Mouse (Mus musculus) retina, postnatal 7 days (tissue): ENCODE measurements around the gene Ist1.
A peak's percentile ranks its signal among the peaks of the same experiment; 100 is the strongest.

Experiments
- DNase-seq: peaks from one replicate; pipeline ENCODE4 v3.0.0-alpha.2; 2012; ENCODE audit warnings: low read depth, low spot score

Ist1 gene

DNA sequence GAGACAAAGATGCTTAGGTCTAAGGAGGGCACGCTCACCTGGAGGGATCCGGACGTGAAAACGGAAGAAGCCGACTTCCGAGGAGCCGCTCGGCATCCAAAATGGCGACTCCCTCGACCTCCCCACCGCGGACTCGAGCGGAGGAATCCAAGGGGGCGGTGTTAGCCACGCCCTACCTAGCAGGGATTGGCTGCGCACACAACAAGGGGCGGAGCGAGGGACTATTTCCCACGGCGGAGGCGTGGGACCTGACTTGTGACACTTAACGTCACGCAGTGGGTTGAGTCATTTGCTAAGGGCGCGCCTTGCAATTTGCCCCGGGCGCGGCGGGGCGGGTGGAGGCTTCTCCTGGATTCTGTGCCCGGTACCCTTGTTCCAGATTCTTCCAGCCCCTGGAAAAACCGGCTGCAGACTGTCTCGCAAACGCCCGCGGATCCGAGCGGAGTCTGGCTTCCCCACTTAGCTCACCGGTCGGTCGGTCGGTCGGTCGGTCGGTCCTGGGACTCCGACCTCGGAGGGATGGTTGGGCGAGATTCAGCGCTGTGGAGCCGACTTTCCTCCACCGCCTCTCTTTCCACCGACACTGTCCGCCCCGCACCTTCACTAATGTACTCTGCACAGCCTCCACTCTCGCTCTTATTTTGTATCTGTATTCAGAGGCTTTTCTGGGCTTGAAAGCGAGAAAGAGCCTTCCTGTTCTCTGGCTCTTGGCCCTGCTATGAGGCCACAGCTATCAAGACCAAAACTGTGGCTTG lies at the start of gene Ist1:
Ist1 (minus strand) TSS at position 115 of the 755 bp plus-strand sequence.
- DNase-seq, result peak; percentile 99

DNA sequence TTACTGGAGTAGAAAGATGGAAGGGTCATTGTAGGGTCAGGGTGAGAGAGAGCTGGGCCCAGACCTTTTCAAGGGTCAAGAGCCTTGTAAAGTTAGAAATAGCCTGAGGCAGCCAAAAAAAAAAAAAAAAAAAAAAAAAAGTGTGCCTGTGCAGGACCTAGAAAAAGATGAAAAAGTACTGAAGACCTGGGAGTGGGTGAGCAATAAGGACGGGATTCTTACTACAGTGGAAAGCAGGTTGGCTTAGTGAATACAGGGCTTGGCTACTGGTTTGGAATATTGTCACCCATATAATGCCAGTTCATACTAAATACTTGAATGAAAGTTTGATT lies 45.0 kb upstream of the Ist1 start:
- no peak for DNase-seq

DNA sequence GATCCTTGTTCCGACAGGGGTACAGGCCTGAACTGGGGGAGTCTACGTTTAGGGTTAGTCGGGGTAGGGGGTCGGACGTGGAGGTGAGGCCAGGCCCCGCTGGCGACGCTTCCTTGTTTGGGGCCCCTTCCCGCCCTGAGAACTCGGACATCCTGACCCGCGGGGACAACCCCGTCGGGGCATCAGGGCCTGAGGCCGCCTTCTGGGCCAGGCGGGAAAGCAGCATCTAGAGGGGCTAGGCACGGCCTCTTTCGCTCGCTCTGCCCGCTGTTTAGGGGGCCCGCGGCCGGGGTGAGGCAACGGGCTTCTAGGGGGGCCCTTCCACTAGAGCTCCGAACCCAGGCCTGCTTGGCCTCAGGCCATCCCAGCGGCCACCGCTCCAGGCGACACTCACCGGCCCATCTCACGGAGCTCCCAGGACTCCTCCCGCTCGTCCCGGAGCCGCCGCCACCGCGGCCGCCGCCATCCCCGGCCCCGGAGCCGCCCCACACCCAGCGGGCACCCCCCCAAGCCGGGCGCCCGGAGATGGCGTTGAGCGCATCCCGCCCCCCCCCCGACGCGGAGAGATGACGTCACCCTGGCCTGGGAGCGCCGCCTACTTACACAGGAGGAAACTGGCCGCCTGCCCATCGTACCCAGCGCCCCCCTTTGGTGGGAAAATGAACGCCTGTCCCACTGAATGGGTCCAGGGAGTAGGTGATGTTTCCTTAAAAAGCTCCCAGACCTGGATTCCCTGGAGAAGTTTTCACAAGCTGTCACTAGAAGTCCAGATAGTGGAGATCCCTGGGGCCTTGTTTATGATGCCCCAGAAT lies 44.4 kb upstream of the Ist1 start, which contains the start of gene Atxn1l:
Atxn1l (minus strand) TSS at position 503 of the 812 bp plus-strand sequence.
- peak; percentile 86 for DNase-seq

DNA sequence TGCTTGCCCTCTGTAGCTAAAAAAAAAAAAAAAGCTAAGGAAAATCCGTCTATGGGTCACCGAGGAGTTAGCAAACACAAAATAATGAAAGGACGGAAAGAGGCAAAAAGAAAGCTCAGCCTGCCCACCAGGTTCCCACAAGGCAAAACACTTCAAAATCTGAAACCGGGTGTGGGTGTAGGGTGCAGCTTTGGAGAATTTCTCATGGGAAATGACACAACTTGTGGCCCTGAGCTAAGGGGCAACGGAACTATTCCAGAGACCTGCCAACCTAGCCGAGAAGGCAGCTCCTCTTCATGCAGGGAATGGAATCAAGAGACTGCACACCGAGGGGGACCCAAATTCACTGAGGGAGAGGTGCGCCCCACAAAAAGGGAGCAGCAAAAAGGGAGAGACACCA lies 43.8 kb upstream of the Ist1 start:
- DNase-seq, result no peak

DNA sequence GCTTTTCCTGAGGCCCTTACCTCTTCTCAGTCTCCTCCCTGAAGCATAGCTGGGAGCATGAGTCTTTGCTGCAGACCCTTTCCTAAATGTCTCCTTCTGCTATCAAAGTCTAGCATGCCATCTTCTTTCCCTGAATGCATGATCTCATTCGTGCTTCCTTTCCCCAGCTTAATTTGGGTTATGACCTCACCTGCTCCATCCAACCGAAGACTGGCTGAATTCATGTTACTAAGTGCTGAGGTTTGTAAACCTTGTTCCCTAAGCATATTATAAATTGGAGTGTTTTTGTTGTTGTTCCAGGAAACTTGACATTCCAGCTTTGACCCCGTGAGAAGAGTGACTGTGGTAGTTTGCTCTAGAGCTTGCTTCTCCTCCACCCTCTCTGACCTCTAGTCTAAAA lies 41.0 kb upstream of the Ist1 start:
- DNase-seq, result no peak

DNA sequence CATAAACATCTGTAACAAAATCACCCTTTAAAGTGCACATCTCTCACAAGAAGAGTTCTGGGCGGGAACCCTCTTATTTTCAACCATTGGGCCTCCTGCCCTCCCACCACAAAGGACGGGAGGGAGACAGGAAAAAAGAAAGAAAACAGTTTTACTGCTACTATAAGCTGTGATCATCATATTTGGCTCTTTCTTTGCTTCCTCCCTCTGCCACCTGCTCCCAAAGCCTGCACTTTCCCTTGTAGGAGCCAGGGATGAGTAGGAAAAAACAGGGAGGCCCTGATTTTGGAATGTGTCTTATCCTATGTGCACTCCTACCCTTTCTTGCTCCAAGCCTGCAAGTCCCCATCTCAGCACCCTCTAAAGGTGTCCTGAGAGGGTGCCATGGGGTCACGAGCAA lies 38.0 kb upstream of the Ist1 start:
- DNase-seq, result no peak

DNA sequence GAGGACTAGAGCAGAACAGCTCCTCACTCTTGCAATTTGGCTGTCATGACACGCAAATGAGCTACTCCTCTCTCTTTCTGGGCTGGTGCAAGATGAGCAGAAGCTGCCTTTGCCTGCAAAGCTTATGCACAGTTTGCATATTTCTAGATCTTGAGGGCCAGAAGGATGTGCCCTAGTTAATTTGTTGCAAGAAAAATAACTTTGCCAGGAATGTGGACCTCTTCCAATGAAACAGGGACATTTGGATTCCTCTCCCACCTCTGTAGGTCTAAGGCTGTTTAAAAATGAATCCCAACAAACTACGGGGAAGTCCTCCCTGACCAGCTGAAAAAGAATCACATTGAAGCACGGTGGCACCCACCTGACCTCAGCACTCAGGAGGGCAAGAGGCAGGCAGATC lies 32.0 kb upstream of the Ist1 start:
- DNase-seq, result no peak

DNA sequence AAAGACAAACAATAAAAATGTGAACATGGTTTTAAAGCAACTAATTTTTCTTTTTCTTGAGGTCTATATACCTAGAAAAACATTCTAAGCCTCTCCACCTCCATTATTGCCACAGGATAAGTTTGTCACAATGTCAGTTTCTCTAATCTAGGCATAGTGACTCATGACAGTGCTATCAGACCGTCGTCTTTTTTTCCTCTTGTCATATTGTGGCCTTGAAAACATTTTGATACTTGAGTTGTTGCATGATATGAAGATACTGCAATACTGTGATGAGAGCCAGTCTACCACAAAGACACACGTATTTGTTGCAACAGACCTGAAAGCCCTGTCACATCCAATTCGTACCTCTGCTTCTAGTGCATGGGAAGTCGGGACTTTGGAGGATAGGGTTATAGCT lies 21.9 kb upstream of the Ist1 start:
- no peak for DNase-seq

DNA sequence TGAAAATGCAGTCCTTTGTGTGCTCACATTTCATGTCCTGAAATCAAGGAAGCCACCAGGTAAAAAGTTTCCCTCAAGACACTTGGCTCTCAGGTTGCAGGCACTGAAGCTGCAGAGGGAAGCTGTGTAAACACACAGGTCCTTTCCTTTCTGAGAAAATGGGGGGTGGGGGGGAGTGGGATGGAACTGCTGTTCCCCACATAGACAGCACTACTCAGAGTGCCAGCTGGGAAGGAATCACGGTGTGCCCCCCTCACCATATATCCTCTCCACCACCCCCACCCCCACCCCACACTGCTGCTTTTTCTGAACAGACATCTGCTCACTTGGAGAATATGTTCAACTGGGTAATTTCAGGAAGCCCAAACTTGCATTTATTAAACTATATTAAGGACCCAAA lies 19.5 kb upstream of the Ist1 start:
- DNase-seq, result no peak

DNA sequence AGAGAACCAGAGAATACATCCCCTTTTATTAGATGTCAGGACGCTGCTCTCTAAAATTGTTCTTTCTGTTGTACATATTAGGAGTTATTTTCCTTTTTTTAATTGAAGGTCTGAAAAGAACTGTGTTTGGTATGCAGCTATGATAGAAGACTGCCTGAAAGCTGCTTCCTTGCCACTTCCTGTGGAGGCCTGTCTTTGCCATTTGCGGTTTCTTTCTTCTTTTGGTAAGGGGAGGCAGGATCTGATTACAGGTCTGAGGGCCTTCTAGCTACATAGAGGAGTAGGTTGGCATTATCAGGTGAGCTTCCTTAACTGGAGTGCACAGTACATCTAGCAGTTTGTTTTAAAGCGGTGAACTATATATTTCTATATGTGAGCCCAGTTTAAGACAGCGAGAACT lies 14.9 kb upstream of the Ist1 start:
- no peak for DNase-seq

DNA sequence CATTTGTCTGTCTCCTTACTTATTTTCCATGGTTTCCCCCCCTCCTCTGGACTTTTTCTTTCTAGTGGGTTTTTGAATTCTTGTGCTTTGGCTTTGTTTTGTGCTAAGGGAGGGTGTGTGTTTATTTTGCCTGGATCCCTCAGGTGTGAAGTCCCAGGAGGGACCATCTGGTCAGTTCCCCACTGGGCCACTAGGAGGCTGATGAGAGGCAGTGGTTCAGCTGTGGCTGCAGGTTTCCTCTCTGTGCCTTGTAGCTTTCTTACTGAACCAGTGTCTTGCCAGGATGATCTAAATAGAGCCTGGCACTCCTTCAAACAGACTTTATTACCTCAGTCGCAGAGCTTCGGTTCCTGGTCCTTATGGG lies 13.8 kb upstream of the Ist1 start:
- DNase-seq, result peak; percentile 41

DNA sequence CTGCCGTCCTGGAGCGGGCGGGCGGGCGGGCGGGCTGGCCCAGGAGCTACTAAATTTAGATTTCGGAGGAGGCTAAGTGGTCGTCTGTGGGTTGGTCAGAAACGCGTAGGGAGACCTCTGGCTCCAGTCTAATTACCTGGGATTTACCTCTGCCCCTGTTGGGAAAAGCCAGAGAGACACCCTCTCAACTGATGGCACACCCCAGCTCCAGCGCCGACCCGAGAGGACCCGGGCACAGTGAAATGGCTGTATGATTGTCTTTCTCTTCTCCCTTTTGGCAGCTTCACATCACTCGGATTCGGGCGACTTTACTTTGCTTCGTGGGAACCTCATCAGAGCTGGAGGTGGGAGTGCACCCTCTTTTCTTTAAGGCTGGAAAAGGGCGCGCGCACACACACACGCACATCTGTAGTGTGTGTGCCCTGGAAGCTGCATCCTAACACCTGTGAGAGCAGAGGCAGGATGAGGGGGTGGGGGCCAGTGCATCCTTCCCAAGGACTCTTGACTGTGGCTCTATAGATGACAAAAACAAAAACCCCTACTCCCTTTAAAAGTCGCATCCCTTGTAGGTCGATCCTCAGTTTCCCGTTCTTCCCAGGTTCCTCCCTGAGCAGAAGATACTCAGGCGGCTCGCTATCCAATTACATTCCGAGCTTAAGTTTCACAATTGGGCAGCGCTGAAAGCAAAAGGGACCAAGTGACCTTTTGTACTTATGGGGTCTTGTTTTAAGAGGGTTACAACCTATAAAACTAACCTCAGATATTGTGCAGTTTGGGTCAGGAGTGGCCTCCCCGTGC lies 13.2 kb upstream of the Ist1 start:
- DNase-seq, result no peak

DNA sequence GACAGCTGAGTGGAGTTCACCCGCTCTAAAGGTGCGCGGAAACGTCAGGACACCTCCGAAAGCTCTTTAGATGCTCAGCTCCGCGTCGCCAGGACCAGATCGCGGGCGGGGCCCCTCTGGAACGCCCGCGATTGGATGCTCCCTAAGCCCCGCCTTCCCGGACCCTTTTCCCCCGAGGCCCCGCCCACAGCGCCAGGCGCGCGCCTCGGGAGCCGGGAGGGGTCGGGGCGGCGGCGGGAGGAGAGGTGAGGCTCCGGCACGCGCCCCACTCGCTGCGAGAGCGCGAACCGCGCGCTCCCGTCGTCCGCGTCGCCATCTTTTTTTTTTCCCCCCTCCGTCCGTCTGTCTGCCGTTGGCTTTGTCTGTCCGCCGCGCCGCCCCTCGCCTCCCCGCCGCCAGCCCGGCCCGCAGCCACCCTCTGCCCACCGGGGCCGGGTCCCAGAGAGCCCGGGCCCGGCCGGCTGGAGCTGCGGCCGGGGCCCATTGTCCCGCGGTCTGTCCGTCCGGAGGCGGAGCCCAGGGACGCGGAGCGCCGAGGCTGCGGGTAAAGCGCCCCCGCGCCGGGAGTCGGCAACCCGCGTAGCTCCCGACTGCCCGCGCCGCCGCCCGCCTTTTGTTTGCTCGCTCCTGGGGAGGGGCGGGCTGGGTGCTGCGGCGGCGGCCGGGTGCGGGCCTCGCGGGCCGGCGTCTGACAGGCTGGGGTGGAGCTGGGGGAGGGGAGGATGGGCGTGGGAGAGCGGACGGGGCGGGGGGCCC lies 12.4 kb upstream of the Ist1 start, which contains the start of gene Zfp821:
Zfp821 (plus strand) TSS at position 227 of the 756 bp plus-strand sequence.
- DNase-seq, result peak; percentile 95

DNA sequence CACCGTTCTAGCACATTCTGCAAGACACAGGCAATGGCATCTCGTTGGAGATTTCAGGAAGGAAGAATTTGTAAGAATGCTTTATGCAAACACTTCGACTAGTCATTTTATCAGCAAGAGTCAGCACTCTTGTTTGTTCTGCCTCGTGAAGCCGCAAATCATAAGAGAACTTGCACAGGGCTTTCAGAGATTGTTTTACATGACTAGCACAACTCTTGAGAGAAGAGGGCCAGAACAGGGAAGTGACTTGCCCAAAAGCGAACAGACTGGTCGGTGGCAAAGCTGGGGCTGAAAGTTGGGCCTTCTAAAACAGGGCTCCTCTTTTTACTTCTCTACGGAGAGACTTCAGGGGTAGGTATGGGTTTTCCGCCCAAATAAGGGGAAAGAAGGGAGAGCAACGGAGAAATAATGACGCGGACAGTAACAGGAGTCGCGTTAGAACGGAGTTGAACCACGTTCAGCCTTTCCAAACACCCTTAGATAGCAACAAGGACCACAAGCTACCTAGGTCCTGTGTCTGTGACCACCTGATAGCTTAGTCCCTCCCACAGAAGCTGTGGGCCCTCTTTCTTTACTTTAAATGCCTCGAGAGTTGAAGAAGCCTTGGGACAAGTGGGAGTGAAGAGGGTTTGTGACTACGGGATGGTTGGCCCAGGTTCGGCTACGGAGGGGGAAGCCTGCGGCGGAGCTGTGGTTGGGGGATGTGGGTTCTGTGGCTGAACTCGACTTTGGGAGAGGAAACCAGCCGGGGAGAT lies 11.7 kb upstream of the Ist1 start:
- no peak for DNase-seq

DNA sequence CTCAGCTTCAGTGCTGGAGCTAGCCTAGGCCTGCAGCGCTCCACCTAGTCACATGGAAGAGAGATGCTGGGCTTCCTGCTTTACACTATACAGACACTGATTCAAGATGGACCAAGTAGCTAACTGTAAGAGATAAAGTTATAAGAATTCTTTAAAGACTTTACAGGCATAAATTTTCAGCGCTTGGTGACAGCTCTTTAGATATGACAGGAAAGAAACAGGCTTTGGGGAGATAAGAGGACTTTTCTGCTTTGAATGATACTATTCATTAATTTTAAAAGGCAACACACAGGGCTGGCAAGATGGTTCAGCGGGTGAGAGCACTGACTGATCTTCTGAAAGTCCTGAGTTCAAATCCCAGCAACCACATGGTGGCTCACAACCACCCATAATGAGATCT lies 5.4 kb upstream of the Ist1 start:
- no peak for DNase-seq

DNA sequence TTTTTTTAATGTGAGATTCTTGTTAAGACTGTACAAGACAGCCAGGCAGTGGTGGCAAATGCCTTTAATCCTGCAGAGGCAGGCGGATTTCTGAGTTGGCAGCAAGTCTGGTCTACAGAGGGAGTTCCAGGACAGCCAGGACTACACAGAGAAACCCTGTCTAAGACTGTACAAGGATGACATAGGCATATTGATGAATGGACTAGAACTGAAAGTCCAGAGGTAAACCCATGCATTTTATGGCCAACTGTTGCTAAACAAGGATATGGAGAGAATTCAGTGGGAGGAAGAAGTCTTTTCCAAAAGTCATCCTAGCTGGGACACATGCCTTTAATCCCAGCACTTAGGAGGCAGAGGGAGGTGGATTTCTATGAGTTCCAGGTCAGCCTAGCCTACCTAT lies 4.7 kb upstream of the Ist1 start:
- DNase-seq, result no peak

DNA sequence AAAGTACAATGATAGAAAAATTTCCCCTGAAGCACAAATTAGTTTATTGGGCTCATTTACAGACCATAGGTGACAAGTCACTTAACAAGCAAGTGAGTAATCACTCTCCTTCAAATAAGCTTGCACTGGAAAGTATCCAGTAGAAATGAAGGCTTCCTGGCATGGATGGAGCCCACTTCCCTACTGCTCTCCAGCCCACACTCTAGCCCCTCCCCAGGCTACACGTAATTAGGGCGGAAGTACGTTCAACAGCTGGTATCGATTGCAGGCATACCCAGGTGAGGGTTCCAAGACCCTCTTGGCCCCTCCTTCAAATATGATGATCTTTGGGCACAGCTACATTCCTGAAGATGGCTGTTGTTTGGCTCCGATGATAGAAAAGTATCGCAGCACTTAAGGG lies 1.1 kb upstream of the Ist1 start:
- no peak for DNase-seq

DNA sequence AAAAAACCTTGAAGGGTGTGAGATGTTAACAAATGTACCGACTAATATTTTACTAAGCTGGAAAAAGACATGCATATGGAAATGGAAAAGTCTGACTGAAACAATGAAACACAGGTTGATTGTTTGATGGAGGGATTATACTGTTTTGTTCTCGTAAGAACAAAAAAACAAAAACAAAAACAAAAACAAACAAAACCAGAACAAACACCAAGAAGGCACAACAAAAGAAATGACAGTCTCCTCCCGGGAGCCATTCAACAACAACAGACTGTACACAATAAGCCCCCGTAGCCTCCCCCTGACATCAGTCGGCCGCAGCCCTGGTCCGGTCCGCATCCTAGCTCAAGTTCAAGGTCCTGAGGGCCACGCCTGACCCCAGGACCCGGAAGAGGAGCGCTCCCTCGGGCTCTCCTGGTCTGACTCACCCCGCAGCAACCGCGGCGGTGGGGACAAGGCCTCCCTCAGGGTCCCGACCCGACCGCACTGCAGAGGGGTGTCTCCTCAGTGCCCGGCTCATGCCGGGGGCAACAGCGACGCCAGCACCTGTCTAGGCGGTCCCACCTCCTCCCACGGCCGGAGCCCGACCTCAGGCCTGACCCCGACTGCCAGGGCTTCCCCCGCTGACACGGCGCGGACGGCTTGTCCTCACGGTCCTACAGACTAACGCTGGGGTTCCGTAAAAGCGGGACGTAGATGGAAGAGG lies 466 bp downstream of the Ist1 start:
- no peak for DNase-seq

DNA sequence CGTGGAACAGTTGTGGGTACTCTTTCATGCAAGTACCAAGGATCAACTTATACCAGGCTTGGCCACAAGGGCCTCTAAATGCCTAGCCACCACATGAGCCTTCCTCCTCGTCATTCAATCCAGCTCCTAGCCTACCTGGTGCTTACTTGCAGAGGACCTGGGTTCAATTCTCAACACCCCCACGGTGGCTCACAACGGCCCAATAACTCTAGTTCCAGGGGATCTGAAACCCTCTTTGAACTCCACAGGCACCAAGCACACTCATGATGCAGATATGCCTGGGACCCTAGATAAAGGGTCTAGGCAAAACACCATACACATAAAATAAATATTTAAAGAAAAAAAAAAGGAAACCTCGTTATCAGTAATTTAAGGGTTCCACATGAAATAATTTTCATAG lies 1.3 kb downstream of the Ist1 start:
- DNase-seq, result no peak

DNA sequence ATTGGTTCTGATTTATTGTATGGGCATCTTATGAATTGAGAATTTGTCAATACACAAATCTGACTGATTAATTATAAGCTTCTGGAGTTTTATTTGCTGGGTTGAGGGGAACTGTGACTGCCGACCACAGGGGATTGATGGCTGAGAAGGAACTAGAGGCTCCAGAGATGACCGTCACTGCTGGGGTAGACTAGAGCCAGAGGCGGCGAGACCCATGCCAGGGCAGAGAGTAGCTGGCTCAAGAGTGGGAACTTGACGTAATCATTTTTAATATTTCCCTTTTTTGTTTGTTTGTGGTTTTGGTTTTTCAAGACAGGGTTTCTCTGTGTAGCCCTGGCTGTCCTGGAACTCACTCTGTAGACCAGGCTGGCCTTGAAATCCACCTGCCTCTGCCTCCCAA lies 5.8 kb downstream of the Ist1 start:
- no peak for DNase-seq
